Mouse (Mus musculus) liver, postnatal 0 days (tissue): ENCODE measurements at regions not wholly inside any gene's neighbourhood (a gene's known extent, or its start where the extent isn't known, plus 50 kb on each side); places are given as distances from the start of the nearest gene placed in this dataset.

ENCODE experiments used
- CTCF ChIP-seq: sonication (generic); IDR thresholded peaks from 2 replicates; pipeline ENCODE4 v1.5.1; 2016; ENCODE audit warnings: antibody characterized with exemption, low read depth
- EP300 ChIP-seq: IDR thresholded peaks from 2 replicates; pipeline ENCODE4 v1.6.1; 2016; ENCODE audit warnings: antibody characterized with exemption, low read depth, mild to moderate bottlenecking

- TF ChIP-seq CTCF (no peak), EP300 (no peak)
Observed at GRCm38 (mm10) chr13:118265763-118266520, 120.5 kb upstream of the B430218F22Rik start.
